Mouse (Mus musculus): ENCODE measurements around the gene Myh7. TPM values are rescaled to one million over a fixed set of nuclear protein-coding genes. Genes with fewer than 3 reads are reported as not detected.

The Myh7 gene
- polyA plus RNA-seq, 1 experiment from 2014 or later: 5,583 TPM

GRCm38 (mm10) chr14:54932645-54933150 lies 61.7 kb downstream of the Myh7 start, which contains the start of gene Il25:
Il25 (plus strand) TSS chr14:54932695.
- H3K27me3 ChIP-seq (replicated peaks): peaks cover 23% of the 10 kb centered on the region
- no peak within 1 kb of the TSS for H3K4me3 ChIP-seq
- no peak for ATAC-seq (ENCODE audit: insufficient number of reproducible peaks, low FRiP score)
- peak within 1 kb of the TSS; percentile 40; the same call in 1 of the 2 replicates for H3K9ac ChIP-seq
- H3K4me2 ChIP-seq: no peak within 1 kb of the TSS
- H3K4me1 ChIP-seq (replicated peaks): peaks cover 20% of the 10 kb centered on the region
- H3K9me3 ChIP-seq (replicated peaks): no peaks in the 10 kb centered on the region
- H3K36me3 ChIP-seq: no peaks in the 10 kb centered on the region
- no peak within 1 kb of the TSS for H3K27ac ChIP-seq (ENCODE audit: poor library complexity, severe bottlenecking)
- WGBS: 39% methylated on average over 6 of the region's 6 CpGs

- H3K27ac ChIP-seq (ENCODE audit: poor library complexity, severe bottlenecking): no peak overlapping the region
- WGBS: 25% methylated on average over 2 of the region's 2 CpGs
- no peak overlapping the region for H3K4me2 ChIP-seq
- no peaks in the 10 kb centered on the region for H3K9me3 ChIP-seq (replicated peaks)
- no peak overlapping the region for H3K9ac ChIP-seq
- H3K27me3 ChIP-seq (replicated peaks): peaks cover 32% of the 10 kb centered on the region
- H3K4me3 ChIP-seq: no peak overlapping the region
- no peak for ATAC-seq (ENCODE audit: insufficient number of reproducible peaks, low FRiP score)
- H3K36me3 ChIP-seq: no peaks in the 10 kb centered on the region
- peaks cover 30% of the 10 kb centered on the region for H3K4me1 ChIP-seq (replicated peaks)
Measured at GRCm38 (mm10) chr14:54930431-54930830, 64.0 kb downstream of the Myh7 start.

- H3K4me3 ChIP-seq: no peak overlapping the region
- H3K36me3 ChIP-seq: no peaks in the 10 kb centered on the region
- peaks cover 26% of the 10 kb centered on the region for H3K27me3 ChIP-seq (replicated peaks)
- ATAC-seq (ENCODE audit: insufficient number of reproducible peaks, low FRiP score): no peak
- 53% methylated on average over 5 of the region's 5 CpGs for WGBS
- no peak overlapping the region for H3K9ac ChIP-seq
- peaks cover 36% of the 10 kb centered on the region for H3K4me1 ChIP-seq (replicated peaks)
- H3K4me2 ChIP-seq: no peak overlapping the region
- H3K27ac ChIP-seq (ENCODE audit: poor library complexity, severe bottlenecking): no peak overlapping the region
- no peaks in the 10 kb centered on the region for H3K9me3 ChIP-seq (replicated peaks)
Measured at GRCm38 (mm10) chr14:54929801-54930200, 64.6 kb downstream of the Myh7 start.

GRCm38 (mm10) chr14:54927296-54927695 lies 67.1 kb downstream of the Myh7 start:
- Histone ChIP-seq H3K4me3 (peak overlapping the region; percentile 65; the same call in 1 of the 2 replicates), H3K9ac (peak overlapping the region; percentile 81), H3K4me2 (peak overlapping the region; percentile 92), H3K9me3 (replicated peaks) (no peaks in the 10 kb centered on the region), H3K4me1 (replicated peaks) (peaks cover 45% of the 10 kb centered on the region), H3K27ac (ENCODE audit: poor library complexity, severe bottlenecking) (peak overlapping the region; percentile 85; the same call in 1 of the 2 replicates), H3K27me3 (replicated peaks) (peaks cover 26% of the 10 kb centered on the region), H3K36me3 (no peaks in the 10 kb centered on the region)
- 25% methylated on average over 7 of the region's 7 CpGs for WGBS
- ATAC-seq (ENCODE audit: insufficient number of reproducible peaks, low FRiP score): no peak

GRCm38 (mm10) chr14:54926401-54927158 lies 67.8 kb downstream of the Myh7 start:
- peak overlapping the region; percentile 85 for H3K27ac ChIP-seq (ENCODE audit: poor library complexity, severe bottlenecking)
- peak overlapping the region; percentile 65 for H3K4me3 ChIP-seq
- ATAC-seq (ENCODE audit: insufficient number of reproducible peaks, low FRiP score): peak; percentile 54
- H3K4me2 ChIP-seq: peak overlapping the region; percentile 92
- H3K27me3 ChIP-seq (replicated peaks): peaks cover 26% of the 10 kb centered on the region
- peak overlapping the region; percentile 81 for H3K9ac ChIP-seq
- 1% methylated on average over 46 of the region's 58 CpGs for WGBS
- H3K4me1 ChIP-seq (replicated peaks): peaks cover 45% of the 10 kb centered on the region
- H3K9me3 ChIP-seq (replicated peaks): peaks cover 1% of the 10 kb centered on the region; the same call in 1 of the 2 replicates
- peaks cover under 1% of the 10 kb centered on the region; the same call in 1 of the 2 replicates for H3K36me3 ChIP-seq

DNA sequence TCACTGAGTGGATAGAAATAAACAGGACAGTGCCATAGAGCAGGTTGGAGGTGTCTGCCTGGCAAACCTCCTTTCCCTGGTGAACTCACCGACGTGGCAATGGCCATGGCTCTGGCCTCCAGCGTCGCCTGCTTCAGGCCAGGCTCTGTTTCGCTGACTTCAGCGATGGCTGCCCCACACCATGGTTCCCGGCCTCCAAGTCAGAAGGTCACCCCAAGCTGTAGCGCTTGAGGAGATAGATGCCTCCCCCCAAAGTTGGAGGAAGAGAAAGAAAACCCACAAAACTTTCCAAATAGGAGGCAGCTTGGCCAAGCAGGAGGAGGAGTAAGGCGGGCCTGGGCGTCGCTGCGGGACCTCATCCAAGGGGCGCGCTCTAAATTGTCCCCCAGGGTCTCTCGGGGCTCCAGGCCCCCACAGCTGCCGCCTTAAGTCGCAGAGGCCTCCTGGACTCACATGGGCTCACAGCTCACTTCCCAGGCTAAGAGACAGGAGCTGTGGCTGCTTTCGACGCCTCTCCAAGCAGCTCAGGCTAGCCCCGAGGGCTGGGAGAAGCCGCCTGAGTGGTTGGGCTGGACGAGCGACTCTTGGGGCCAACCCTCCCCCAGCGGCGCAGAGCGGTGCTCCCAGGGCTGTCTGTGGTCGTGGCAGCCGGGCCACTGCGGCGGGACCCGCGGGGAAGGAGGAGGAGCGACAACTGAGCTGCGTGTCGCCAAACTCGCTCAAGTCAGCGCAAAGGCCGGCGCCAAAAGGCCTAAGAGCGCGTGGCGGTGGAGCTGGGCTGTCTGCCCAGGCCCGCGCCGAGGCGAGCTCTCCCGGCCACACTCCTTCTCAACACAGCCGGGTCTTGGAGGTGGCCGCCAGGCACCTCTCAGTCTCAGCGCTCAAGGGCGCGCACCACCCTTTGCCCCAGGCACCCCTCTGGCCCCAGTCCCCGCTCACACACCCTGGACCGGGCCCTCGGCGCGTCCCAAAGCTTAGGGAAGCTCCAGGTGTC lies 68.8 kb downstream of the Myh7 start, which contains the start of gene Efs:
Gene Efs, minus strand, starts transcription at position 778 of the 994 bp plus-strand sequence.
- WGBS: 4% methylated on average over 50 of the region's 57 CpGs
- H3K4me3 ChIP-seq: peak within 1 kb of the TSS; percentile 65
- peaks cover 26% of the 10 kb centered on the region for H3K27me3 ChIP-seq (replicated peaks)
- H3K4me1 ChIP-seq (replicated peaks): peaks cover 45% of the 10 kb centered on the region
- H3K9me3 ChIP-seq (replicated peaks): peaks cover 10% of the 10 kb centered on the region
- H3K9ac ChIP-seq: peak within 1 kb of the TSS; percentile 81
- peak within 1 kb of the TSS; percentile 85 for H3K27ac ChIP-seq (ENCODE audit: poor library complexity, severe bottlenecking)
- H3K4me2 ChIP-seq: peak within 1 kb of the TSS; percentile 92
- H3K36me3 ChIP-seq: peaks cover 10% of the 10 kb centered on the region
- peak; percentile 57 for ATAC-seq (ENCODE audit: insufficient number of reproducible peaks, low FRiP score)

GRCm38 (mm10) chr14:54924641-54925348 lies 69.6 kb downstream of the Myh7 start:
- peaks cover 26% of the 10 kb centered on the region for H3K27me3 ChIP-seq (replicated peaks)
- ATAC-seq (ENCODE audit: insufficient number of reproducible peaks, low FRiP score): peak; percentile 71
- H3K36me3 ChIP-seq: peaks cover 18% of the 10 kb centered on the region
- H3K4me1 ChIP-seq (replicated peaks): peaks cover 42% of the 10 kb centered on the region
- peaks cover 11% of the 10 kb centered on the region for H3K9me3 ChIP-seq (replicated peaks)
- H3K27ac ChIP-seq (ENCODE audit: poor library complexity, severe bottlenecking): peak overlapping the region; percentile 85
- peak overlapping the region; percentile 92 for H3K4me2 ChIP-seq
- H3K4me3 ChIP-seq: peak overlapping the region; percentile 65
- H3K9ac ChIP-seq: peak overlapping the region; percentile 81
- WGBS: 23% methylated on average over 7 of the region's 7 CpGs

MicroRNA genes within 50 kb of the gene (microRNA counts, 519-probe panel; counts per million panel counts)
- microRNA mmu-miR-208a (8,294 counts per million, percentile 98 among the panel's probes with 10 or more counts), microRNA mmu-miR-208b (7,850 counts per million, percentile 95 among the panel's probes with 10 or more counts)

Small RNAs within 50 kb of the gene (microRNA-seq; reads per million reads assigned to microRNA genes)
- gene Mir208a (12,164 reads per million, percentile 96 among the genes with 10 or more reads in this experiment), gene Mir208b (62,226 reads per million, percentile 99 among the genes with 10 or more reads in this experiment)

Other genes with a start within 250 kb of the Myh7 start
- 4.4 and 4.7 TPM in 2 replicates for gene Slc7a8, start 212.7 kb downstream of the Myh7 start, polyA plus RNA-seq (2016; fragmentation: Nextera tagmentation; extraction: Ambion mirVana)
- not detected in 2 replicates for gene Rnf212b, start 180.5 kb downstream of the Myh7 start, polyA plus RNA-seq (2016; fragmentation: Nextera tagmentation; extraction: Ambion mirVana)
- 7.4 and 10.4 TPM in 2 replicates for gene Homez, start 123.7 kb downstream of the Myh7 start, polyA plus RNA-seq (2016; fragmentation: Nextera tagmentation; extraction: Ambion mirVana)
- 0.62 and 0.79 TPM in 2 replicates for gene Ppp1r3e, start 117.1 kb downstream of the Myh7 start, polyA plus RNA-seq (2016; fragmentation: Nextera tagmentation; extraction: Ambion mirVana)
- 2.3 and 2.4 TPM in 2 replicates for gene Bcl2l2, start 111.2 kb downstream of the Myh7 start, polyA plus RNA-seq (2016; fragmentation: Nextera tagmentation; extraction: Ambion mirVana)
- gene Gm20521, start 111.2 kb downstream of the Myh7 start, polyA plus RNA-seq (2016; fragmentation: Nextera tagmentation; extraction: Ambion mirVana): not detected in 2 replicates
- 96.3 and 101 TPM in 2 replicates for gene Pabpn1, start 102.1 kb downstream of the Myh7 start, polyA plus RNA-seq (2016; fragmentation: Nextera tagmentation; extraction: Ambion mirVana)
- 47.1 and 50.8 TPM in 2 replicates for gene Slc22a17, start 81.5 kb downstream of the Myh7 start, polyA plus RNA-seq (2016; fragmentation: Nextera tagmentation; extraction: Ambion mirVana)
- 15.0 and 16.7 TPM in 2 replicates for gene Efs, start 68.5 kb downstream of the Myh7 start, polyA plus RNA-seq (2016; fragmentation: Nextera tagmentation; extraction: Ambion mirVana)
- gene Il25, start 61.9 kb downstream of the Myh7 start, polyA plus RNA-seq (2016; fragmentation: Nextera tagmentation; extraction: Ambion mirVana): not detected in 2 replicates
- gene Cmtm5, start 58.4 kb downstream of the Myh7 start, polyA plus RNA-seq (2016; fragmentation: Nextera tagmentation; extraction: Ambion mirVana): 0.57 and 0.89 TPM in 2 replicates
- 2,737 and 2,858 TPM in 2 replicates for gene Myh6, start 27.7 kb downstream of the Myh7 start, polyA plus RNA-seq (2016; fragmentation: Nextera tagmentation; extraction: Ambion mirVana)
- gene Gm17428, start 17.7 kb downstream of the Myh7 start, polyA plus RNA-seq (2016; fragmentation: Nextera tagmentation; extraction: Ambion mirVana): not detected in 2 replicates
- 55.7 and 60.8 TPM in 2 replicates for gene Ngdn, start 20.8 kb upstream of the Myh7 start, polyA plus RNA-seq (2016; fragmentation: Nextera tagmentation; extraction: Ambion mirVana)
- gene Zfhx2, start 97.7 kb upstream of the Myh7 start, polyA plus RNA-seq (2016; fragmentation: Nextera tagmentation; extraction: Ambion mirVana): 4.4 and 4.5 TPM in 2 replicates
- 14.3 and 14.8 TPM in 2 replicates for gene Thtpa, start 100.2 kb upstream of the Myh7 start, polyA plus RNA-seq (2016; fragmentation: Nextera tagmentation; extraction: Ambion mirVana)
- 8.7 and 9.8 TPM in 2 replicates for gene Ap1g2, start 112.0 kb upstream of the Myh7 start, polyA plus RNA-seq (2016; fragmentation: Nextera tagmentation; extraction: Ambion mirVana)
- 0.09 and 0.18 TPM in 2 replicates for gene Jph4, start 122.3 kb upstream of the Myh7 start, polyA plus RNA-seq (2016; fragmentation: Nextera tagmentation; extraction: Ambion mirVana)
- not detected in 2 replicates for gene Dhrs2, start 227.4 kb upstream of the Myh7 start, polyA plus RNA-seq (2016; fragmentation: Nextera tagmentation; extraction: Ambion mirVana)